Mouse (Mus musculus): ENCODE measurements around the gene Mvb12a.
A peak's percentile ranks its signal among the peaks of the same experiment; 100 is the strongest.

Mvb12a gene

GRCm38 (mm10) chr8:71593556-71594323 is 51.0 kb downstream of the Mvb12a start:
- no peak for DNase-seq (ENCODE audit: low spot score)

DNA sequence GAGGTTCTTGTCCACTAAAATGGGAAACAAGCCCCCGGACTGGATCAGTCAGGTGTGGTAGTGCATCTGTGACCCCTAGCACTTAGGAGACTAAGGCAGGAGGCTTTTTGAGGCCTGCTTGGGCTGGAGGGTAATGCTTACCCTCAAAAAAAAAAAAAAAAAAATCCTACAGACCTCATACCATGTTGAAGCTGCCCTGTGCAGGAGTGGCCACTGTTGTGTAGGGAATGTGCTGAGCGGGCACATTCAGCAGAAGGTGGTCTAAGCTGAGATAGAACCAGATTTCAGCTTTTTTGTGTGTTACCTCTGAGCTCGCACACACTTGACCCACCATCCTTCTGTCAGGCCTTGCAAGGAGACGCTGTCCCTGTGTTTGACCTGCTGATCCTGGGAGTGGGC is 51.6 kb downstream of the Mvb12a start:
- DNase-seq (ENCODE audit: low spot score) = no peak

DNA sequence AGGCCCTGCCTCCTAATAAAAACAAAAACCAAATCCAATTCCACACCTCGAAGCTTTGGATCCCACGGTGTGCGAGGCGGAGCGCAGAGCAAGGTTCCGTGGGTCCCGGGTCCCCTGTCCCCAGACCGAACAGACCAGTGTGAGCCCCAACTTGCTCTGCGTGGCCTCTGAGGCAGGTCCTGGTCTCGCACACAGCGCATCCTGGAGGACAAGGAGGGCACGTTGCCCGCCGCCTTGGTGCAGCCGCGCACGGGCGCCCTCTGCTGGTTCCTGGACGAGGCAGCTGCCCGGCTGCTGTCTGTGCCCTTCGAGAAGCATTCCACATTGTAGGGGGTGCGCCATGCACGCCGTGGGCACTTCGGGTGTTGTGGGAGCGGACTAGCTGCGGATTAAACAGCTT is 53.1 kb downstream of the Mvb12a start:
- peak; percentile 65 for DNase-seq (ENCODE audit: low spot score)

GRCm38 (mm10) chr8:71596384-71596783 is 53.7 kb downstream of the Mvb12a start:
- no peak for DNase-seq (ENCODE audit: low spot score)

DNA sequence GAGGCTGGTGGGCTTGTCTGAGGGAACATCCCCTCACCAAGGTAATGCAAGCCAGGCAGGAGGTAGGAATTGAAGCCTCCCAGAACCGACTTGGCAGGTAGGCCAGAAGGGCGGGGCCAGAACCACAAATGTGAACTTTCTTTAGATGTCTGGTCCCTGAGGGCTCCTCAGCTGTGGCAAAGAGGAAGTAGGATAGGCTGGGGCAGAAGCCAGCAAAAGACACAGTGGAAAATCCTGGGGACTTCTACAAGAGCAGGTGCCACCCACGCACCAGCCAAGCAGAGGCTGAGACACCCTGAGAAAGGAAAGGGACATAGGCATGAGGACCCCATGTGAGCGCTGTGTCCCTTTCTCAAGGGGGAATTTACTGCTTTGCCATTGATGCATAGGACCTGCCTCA is 54.1 kb downstream of the Mvb12a start:
- no peak for DNase-seq (ENCODE audit: low spot score)

GRCm38 (mm10) chr8:71597451-71597850 is 54.7 kb downstream of the Mvb12a start, which contains the start of gene Fam129c:
Gene Fam129c (plus strand): TSS chr8:71597648.
- DNase-seq (ENCODE audit: low spot score) = no peak

Data from adipocyte (in vitro differentiated cells).